Mouse (Mus musculus) v-Abl transformed pro-B cells (cell line): ENCODE results near the gene Gtf3c5.

Experiments used
- in situ Hi-C, 2 experiments: fragments of 400-800 bp; cut with MboI; formaldehyde crosslinking; loops; one replicate each; pipeline ENCODE4 v1.15.1; 2025; ENCODE audit not compliant: unreplicated experiment in 2 of 2

Gene Gtf3c5

DNA sequence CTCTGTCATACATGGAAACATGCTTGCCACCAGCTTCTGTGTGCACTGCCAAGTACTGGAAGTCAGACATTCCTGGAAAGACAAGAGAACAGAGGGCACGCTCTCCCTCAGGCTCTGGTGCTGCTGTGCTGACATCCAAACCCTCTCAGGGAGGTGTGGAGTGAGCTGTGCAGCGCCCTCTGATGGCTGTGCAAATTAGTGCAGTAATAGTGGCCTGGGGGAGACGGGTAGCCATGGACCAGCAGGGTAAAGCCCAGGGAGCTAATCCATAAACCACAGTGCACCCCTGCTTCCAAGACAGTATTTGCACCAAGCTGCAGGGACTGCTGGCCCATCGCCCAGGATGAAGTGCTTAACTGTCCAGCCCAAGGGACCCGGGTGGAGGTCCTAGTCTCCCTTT, 5.5 kb downstream of the Gtf3c5 start:
- in situ Hi-C loops: no loop called here

DNA sequence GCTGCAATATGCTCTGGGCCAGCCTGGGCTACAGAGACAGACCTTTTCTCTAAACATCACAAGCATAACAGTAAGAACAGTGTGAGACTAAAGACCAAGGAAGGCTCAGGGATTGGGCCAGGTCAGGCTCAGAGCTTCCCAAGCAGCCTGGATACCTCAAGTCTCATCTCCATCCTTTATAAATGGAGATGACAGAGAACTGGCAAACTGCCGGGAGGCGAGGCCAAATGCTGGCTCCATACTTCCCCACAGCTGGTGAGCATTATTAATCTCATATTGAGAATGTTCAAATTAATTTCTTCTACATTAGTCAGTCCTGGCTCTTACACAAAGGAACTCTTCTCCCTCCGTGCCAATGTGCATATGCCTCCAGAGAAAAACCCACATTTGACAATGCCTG, 6.7 kb downstream of the Gtf3c5 start:
- in situ Hi-C loops: no loop called here

DNA sequence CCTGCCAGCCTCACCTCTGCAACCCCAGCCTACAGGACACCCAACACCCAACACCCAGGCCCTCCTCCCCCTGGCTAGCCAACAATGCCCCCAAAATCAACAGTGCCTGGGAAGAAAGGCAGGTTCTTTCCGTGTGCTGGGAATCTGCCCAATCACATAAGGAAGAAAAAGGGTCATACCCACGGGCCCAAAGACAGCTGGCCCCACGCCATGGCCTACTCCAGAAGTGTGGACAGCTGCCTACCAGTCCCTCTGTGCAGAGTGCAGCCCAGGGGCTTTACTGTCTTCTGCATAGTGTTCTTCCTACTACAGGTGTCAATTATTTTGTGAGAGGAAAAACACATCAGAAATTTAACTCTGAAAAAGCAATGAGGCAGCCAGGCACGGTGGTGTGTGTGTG, 8.2 kb downstream of the Gtf3c5 start:
- in situ Hi-C loops: no loop called here

DNA sequence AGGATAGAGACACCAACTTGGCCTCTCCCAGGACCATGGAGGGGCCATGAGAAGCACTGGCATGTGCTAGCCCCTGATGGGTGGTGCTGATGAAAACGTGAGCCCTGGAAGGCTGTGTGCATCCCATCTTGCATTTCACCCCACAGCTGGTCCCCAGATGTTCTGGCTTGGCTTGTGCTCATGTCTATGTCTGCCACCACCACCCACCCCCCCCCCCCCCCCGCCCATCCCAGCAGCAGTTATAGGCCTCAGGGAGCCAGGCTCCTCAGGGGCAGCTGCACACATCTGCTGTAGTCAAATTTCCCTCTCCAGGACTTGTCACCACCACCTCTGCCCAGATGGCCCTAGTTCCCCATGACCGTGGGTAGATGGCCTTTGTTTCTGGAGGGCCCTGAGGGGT, 13.6 kb downstream of the Gtf3c5 start:
- in situ Hi-C loops: no loop called here

- in situ Hi-C loops: no loop called here
Observed at GRCm38 (mm10) chr2:28566545-28566944, 17.0 kb downstream of the Gtf3c5 start.

DNA sequence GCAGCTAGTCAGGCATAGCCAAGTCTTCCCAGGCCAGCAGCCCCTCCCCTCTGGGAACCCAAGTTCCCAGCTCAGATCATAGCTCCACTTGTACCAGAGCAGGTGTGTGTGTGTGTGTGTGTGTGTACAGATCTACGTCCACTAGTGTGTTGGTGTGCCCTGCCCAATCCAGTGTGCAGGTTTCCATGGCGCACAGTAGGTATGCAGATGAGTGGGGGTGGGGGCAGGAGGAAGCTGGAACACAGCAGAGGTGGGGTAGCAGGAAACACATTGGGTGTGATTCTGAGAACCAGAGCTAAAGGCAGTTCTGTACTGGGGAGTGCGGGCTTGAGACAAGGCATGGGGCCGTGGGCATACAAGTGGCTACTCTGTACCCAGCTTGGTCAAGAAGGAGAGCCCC, 19.2 kb downstream of the Gtf3c5 start:
- in situ Hi-C loops: no loop called here

DNA sequence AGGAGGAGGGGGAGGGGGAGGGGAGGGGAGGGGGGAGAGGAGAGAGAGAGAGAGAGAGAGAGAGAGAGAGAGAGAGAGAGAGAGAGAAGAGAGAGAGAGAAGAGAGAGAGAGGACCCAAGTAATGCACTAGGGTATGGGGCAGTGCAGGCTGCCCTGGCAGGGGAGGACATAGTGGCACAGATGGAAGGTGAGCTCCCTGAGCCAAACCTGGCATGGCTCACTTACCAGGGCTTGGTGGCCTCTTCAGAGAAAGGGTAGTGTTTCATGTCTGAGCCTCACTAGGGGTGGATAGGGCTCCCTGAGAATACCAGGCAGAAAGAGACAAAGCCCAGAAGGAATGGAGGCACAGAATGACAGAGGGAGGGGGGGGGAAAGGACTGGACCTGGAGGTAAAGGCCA, 19.7 kb downstream of the Gtf3c5 start:
- in situ Hi-C loops: no loop called here

DNA sequence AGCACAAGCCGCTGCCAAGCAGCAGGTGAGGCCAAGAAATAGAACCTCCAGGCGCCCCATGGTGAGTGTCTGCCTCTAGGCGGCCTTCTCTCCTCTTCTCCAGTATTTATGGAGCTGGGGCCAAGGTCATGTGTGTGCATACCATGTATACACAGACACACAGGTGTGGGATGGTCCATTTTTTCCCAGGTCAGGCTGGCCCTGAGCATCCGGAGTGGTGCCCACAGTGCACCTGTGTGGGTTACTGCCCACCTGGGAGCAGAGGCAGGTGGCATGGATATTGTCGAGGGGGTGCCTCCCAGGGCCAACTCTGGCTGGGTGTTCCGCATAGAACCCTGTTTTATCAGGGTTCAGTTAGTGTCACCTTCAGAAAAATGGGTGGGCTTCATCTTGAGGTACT, 20.2 kb downstream of the Gtf3c5 start, which contains the start of gene Cel:
TSS of gene Cel (minus strand) at position 101 of the 400 bp plus-strand sequence.
- in situ Hi-C loops: no loop called here

GRCm38 (mm10) chr2:28557452-28557851, 26.1 kb downstream of the Gtf3c5 start:
- in situ Hi-C loops: no loop called here

DNA sequence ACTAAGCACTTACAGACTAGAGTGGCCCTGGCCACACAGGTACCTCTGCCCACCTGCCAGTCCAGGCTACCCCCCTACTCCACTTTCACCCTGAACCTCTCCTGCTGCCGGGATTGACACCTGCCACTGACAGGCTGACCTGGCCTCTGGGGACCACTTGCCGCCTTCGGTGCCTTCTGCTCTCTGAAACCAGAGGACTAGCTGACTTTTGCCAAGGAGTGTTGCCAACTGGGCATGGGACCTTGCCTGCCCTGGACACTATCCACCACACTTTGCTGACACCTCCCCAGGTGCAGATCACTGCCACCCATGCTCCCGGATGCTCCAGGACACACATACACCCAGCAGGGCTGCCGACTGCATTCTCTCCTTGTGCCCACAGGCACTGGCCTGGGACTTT, 31.2 kb downstream of the Gtf3c5 start:
- in situ Hi-C loops: loop anchor here (5.0 kb wide), 1 partner anchor 35 kb away; no protein-coding TSS in a partner anchor

- in situ Hi-C loops: loop anchor here in 1 of 2 experiments (5.0 to 25.0 kb wide), 2 partner anchors 38 to 1237 kb away; no protein-coding TSS in a partner anchor
Observed at GRCm38 (mm10) chr2:28549157-28549556, 34.4 kb downstream of the Gtf3c5 start.

DNA sequence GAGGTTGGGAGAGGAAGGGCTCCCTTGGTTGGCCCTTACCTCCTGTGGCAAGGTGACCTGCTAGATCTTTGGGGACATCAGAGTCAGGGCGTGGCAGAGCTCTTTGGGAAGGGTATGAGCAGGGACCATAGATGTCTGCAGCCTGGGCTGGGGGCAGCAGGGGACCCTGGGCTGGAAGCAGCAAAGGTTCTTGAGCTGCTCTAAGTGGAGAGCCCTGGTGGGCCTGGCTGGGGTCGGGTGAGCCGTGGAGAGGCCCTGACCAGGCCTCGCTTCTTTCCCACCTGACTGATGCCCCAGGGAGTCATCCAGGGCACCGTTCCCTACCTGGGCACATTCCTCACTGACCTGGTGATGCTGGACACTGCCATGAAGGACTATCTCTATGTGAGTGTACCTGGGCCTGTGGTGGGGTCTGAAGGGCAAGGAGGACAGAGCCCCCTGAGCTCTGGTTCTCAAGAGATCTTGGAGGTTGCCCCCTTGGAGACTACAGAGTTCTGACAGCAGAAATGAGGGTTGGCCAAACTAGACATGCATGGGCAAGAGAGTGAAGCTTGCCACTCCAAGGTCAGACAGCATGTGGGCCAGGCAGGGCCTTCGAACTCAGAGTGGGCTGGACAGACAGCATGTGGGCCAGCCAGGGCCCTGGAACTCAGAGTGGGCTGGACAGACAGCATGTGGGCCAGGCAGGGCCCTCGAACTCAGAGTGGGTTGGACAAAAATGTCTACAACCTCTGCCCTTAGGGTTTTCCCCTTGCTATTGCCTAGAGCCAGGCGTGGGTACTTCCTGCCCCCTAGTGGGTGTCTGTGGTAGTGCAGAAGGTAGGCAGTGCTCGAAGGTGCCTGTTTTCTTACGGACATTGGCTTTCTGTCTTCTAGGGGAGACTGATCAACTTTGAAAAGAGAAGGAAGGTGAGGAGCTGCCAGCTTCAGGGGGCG, 36.0 kb downstream of the Gtf3c5 start:
- in situ Hi-C loops: loop anchor here in 1 of 2 experiments (5.0 to 25.0 kb wide), 2 partner anchors 40 to 1235 kb away; no protein-coding TSS in a partner anchor

DNA sequence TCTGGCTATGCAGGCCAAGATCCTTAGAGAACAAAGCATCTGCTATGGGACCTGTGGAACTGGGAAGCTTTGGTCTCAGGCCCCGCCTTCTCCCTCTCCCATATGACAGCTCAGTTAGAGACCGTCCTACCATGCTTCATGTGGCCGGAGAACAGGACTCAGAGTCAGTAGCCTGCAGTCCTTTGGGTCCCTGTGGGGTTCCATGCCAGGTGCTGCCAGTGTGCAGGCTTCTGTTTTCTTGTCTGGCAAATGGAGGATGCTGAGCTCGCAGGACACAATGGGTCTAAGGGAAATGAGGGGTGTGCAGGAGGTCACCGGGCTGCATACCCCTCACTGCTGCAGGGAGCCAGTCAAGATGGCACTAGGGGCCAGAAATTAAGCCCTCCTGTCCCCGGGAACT, 37.0 kb downstream of the Gtf3c5 start:
- in situ Hi-C loops: loop anchor here in 1 of 2 experiments (5.0 to 25.0 kb wide), 2 partner anchors 41 to 1234 kb away; no protein-coding TSS in a partner anchor

DNA sequence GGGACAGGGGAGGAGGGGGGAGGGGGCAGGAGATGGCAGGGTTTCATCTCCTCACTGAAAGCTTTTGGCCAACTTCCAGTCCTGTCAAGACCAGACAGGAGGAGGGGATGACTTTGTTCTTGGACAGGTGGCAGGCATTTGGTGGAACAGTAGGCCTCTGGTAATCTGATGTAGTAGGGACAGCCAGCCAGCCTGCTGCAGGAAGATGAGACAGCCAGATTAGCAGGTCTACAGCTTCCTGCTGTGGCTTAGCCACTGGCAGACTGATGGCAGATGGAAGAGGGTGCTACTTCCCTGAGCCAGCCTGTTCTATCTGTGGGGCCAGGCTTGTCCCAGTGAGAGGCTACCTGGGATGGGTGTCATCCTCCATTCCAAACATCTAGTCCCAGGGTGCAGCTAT, 37.6 kb downstream of the Gtf3c5 start:
- in situ Hi-C loops: loop anchor here in 1 of 2 experiments (5.0 to 25.0 kb wide), 2 partner anchors 41 to 1234 kb away; no protein-coding TSS in a partner anchor

GRCm38 (mm10) chr2:28543894-28544293, 39.7 kb downstream of the Gtf3c5 start:
- in situ Hi-C loops: loop anchor here in 1 of 2 experiments (25.0 kb wide), 1 partner anchor 1232 kb away; no protein-coding TSS in a partner anchor

GRCm38 (mm10) chr2:28540587-28541227, 42.8 kb downstream of the Gtf3c5 start:
- in situ Hi-C loops: loop anchor here in 1 of 2 experiments (25.0 kb wide), 1 partner anchor 1228 kb away; no protein-coding TSS in a partner anchor

DNA sequence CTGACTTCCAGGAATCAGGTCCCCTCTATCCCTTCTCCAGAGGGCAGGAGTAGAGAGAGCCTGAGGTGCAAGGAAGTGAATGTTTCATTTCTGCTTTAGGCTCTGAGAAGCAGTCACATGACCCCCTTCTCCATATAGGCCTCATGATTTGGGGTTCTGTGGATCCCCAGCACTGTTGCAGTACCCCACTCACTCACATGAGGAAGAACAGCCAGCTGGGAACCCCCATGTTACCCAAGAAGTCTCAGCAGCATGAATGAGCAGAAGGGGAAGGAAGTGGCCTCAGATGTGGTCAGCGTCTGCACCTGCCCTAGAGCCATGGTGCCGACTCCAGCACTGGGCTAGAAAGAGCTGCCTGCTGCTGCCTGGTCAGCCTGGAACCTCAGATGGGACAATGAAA, 43.6 kb downstream of the Gtf3c5 start:
- in situ Hi-C loops: loop anchor here (5.0 to 25.0 kb wide), 2 partner anchors 87 to 1228 kb away; no protein-coding TSS in a partner anchor

DNA sequence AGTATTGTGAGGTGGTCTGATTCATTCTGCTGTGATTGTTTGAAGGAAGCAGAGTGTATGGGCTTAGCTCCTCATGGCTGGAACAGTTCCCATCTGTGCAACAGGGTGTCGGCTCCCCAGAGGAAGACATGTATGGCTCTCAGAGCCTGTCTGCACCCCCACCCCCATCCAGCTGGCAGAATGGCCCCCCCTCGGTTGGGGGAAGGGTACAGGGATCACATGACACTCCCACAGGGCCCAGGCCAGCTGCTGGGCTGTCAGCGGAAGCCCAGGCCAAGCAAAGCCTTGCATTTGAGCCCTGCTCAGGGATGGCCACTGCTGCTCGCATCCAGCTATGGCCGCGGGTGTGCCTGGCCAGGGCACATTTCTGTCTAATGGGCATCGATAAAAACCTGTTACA, 44.3 kb downstream of the Gtf3c5 start:
- in situ Hi-C loops: loop anchor here (5.0 to 25.0 kb wide), 2 partner anchors 88 to 1227 kb away; no protein-coding TSS in a partner anchor

DNA sequence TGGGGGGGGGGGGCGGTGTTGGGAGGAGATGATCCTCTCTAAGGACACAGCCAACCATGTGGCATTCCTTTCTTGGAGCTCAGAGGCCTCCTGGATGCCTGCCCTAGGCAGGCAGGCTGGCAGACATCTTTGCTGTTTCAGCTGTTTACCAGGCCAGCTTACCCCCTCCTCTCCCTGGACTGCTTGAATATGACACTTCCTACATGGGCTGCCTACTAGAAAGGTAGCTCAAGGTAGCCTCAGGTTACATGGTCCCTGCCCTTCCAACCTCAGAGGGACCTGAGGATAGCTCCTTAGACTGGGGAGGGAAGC, 44.8 kb downstream of the Gtf3c5 start:
- in situ Hi-C loops: loop anchor here (5.0 to 25.0 kb wide), 2 partner anchors 89 to 1226 kb away; no protein-coding TSS in a partner anchor

DNA sequence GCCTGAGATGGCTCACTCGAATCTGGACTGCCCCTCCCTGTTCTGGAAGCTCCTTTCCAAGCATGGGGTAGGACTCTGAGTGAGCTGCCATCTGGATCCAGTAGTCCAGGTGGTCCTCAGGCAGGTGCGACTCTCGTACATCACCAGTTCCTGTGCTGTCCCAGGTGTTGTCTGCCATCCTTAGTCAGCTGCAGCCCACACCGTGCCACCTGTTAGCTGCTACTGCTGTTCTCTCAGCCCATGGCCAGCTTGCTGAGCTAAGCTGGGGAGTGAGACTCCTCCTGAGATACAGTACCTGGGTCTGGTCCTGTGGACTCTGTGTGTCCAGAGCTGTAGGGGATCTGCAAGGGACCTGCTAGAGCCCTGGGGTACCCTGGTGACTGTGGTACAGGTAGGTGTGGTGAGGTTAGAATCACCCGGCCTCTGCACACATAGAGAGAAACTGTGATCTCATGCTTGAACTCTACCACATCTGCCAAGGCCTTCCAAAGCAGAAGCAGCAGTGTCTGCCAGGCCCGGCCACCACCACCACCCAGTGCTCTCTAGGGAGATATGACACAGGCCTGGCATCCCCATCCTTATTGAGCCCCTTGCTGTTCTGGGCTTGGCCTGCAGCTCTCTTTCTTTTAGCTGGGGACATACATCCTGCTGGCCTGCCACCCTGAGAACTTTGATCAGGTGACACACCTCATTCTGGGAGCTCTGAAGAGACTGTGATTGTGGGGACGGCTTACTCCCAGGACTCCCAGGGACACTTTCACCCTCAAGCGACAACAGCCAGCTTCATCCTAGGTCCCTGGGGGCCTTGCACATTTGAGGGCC, 45.3 kb downstream of the Gtf3c5 start:
- in situ Hi-C loops: loop anchor here (5.0 to 25.0 kb wide), 2 partner anchors 89 to 1226 kb away; no protein-coding TSS in a partner anchor
